In the genomic region with DNA sequence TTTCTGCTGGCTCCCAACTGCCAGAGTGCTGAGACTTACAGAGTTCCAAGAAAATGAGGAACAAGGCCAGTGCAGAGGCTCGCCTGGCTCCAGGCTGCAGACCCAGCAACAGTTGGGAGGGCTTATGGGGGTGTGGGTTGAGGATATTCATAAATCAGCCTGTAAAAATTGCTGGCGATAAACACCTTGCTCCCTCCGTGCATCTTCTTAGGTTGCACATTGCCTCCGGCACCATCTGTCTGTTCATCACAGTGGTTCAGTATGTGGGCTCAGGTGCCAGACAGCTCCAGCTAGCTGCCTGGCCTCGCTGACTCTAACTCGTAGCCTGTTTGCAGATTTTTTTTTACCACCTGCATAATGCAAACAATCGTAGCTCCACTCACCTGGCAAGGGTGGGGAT, we compare ENCODE assay signal across 13 mouse cellular contexts. TPM values are rescaled to one million over a fixed set of nuclear protein-coding genes. Genes with fewer than 3 reads are reported as not detected.
DNase-seq lines count a peak whose midpoint lies in the region; ATAC-seq and TF ChIP-seq lines count a peak whose summit lies in the region.
"Had no signal": no experiment of that assay in that cellular context is flagged by ENCODE, and none has a peak within 500 bp of the region (broad histone marks: within the 10 kb centered on the region; RNA-seq: fewer than 3 reads in every experiment).

No protein-coding gene starts in this region.

- peak overlapping the region; percentile 89 for H3K27ac ChIP-seq in bone marrow macrophage, adult 2 months (ENCODE audit: insufficient read depth, low read depth, low read length)
- H3K27ac ChIP-seq: stomach, embryonic 15.5 days had no signal

- TF ChIP-seq CTCF in bone marrow macrophage, adult 2 months (IDR thresholded peaks at IDR 0.05; ENCODE audit: low read depth, low read length), result no peak

- DNase-seq in layer of hippocampus, adult 11-12 months (ENCODE audit: low spot score), result peak; percentile 41
- DNase-seq in layer of hippocampus, postnatal 36 days, result no peak
- DNase-seq in cerebellum, adult 11 months, result peak; percentile 45
- DNase-seq in kidney, postnatal 36 days, result no peak
- no peak for DNase-seq in heart, postnatal 10 days
- no peak for DNase-seq in T-cell, adult 2 months (ENCODE audit: low spot score)
- DNase-seq: adrenal gland, postnatal 36 days; liver; retina, postnatal 1 day had no signal

- peaks cover 81% of the 10 kb centered on the region for H3K4me1 ChIP-seq in bone marrow macrophage, adult 2 months (ENCODE audit: control insufficient read depth, insufficient read depth, low read length)

- intact Hi-C loops in heart, postnatal 10 days (cut with DNase I), result loop anchor here (5.0 kb wide), 1 partner anchor 65 kb away; no protein-coding TSS in a partner anchor

- no peak overlapping the region for H3K4me3 ChIP-seq in bone marrow macrophage, adult 2 months (ENCODE audit: insufficient read depth, low read length)
- H3K4me3 ChIP-seq: stomach, embryonic 15.5 days had no signal

- peak; percentile 43 for ATAC-seq in granulocyte monocyte progenitor cell, adult 5-6 weeks (replicated peaks; ENCODE audit: poor library complexity, severe bottlenecking)
- ATAC-seq: intestine, postnatal 0 days had no signal

- TF ChIP-seq POLR2A in bone marrow macrophage, adult 2 months (IDR thresholded peaks at IDR 0.05; ENCODE audit: borderline replicate concordance, low read depth, low read length), result no peak

RNA-seq across cellular contexts. Expression of a gene that starts 13.4 kb away (rescaled TPM):
- total RNA-seq in layer of hippocampus, postnatal 36 days (2021), result 100 to 1,000 TPM; 180 to 182 TPM
- 27.2 and 27.7 TPM in 2 replicates for polyA plus RNA-seq in bone marrow macrophage, adult 2 months (2012; ENCODE audit: insufficient read depth, insufficient read length, missing spikeins)
- total RNA-seq in granulocyte monocyte progenitor cell, adult 5-6 weeks (2014; fragmentation: Nextera tagmentation), result 27.3 and 27.5 TPM in 2 replicates
- 18.2 and 22.7 TPM in 2 replicates for total RNA-seq in granulocyte monocyte progenitor cell, adult 5-6 weeks (2017)
- 10 to 100 TPM; 82.5 to 85.2 TPM for total RNA-seq in heart, postnatal 10 days (2021)

Comparison
In these comparisons a context has a peak if more than half of its experiments do, and no peak if none do; other contexts are left out.
1. DNase-seq: peak in layer of hippocampus, adult 11-12 months (single experiment) and cerebellum, adult 11 months (single experiment); none in layer of hippocampus, postnatal 36 days (0 of 2), kidney, postnatal 36 days (0 of 2), heart, postnatal 10 days (0 of 2) and T-cell, adult 2 months (single experiment).